Mouse (Mus musculus) central nervous system, embryonic 14 days (tissue): ENCODE measurements around the gene Ap4e1. TPM values are rescaled to one million over a fixed set of nuclear protein-coding genes. Genes with fewer than 3 reads are reported as not detected.

Source experiments
- polyA plus RNA-seq: library from polyadenylated mRNA; depleted of rRNA; stranded (reverse); fragments of >200 nt; gene quantifications from 2 replicates; pipeline ENCODE4 v1.2.3, GENCODE M21; 2012; rRNA removed

Ap4e1 gene
- polyA plus RNA-seq: 12.1 and 12.3 TPM in 2 replicates

DNA sequence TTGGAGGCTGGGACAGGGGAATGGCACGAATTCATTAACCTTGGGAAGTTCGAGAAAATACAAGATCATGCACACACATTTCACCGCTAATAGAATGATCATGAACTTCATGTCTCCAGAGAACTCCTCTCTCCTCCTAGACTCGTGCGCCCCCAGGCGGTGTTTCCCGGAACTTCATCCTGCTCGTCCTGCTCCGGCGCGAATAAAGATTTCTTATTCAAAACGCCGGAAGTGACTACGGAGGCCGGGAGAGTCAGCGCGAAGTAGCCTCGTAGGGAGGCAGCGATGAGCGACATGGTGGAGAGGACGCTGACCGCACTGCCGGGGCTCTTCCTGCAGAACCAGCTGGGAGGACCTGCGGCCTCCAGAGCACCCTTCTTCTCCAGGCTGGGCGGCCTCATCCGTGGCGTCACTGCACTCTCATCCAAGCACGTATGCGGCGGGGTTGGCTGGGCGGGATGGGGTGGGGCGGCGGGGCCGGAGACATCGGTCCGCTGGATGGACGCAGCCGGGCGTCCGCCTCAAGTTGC, at the start of gene Ap4e1:
Gene Ap4e1 (plus strand): TSS at position 249 of the 530 bp plus-strand sequence.

DNA sequence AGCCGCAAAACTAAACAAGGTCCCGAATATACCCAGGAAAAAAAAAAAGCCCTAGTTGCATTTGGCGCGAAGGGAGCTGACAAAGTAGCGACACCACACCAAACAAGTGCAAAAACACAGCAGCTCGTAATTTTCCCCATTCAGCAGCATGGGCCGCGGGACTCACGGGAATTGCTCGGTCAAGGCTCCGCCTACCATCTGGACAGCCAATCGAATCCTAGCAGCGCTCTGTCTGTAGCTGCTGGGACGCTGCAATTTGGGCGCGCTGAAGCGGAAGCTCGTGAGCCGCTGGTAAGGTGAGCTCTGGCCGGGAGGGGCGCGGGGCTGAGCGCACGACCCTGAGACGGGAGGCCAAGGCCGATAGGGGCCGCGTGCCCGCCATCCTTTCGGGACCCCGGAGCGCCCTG, 61.9 kb downstream of the Ap4e1 start, which contains the start of gene Blvra:
Gene Blvra (plus strand): TSS at position 231 of the 407 bp plus-strand sequence.

Other genes starting within 250 kb of the Ap4e1 start
- 0.98 and 1.0 TPM in 2 replicates for gene Usp50, start 225.2 kb upstream of the Ap4e1 start, polyA plus RNA-seq
- gene Trpm7, start 132.5 kb upstream of the Ap4e1 start, polyA plus RNA-seq: 38.7 and 39.0 TPM in 2 replicates
- gene Sppl2a, start 75.5 kb upstream of the Ap4e1 start, polyA plus RNA-seq: 24.6 and 27.2 TPM in 2 replicates
- 16.2 and 19.8 TPM in 2 replicates for gene Blvra, start 61.9 kb downstream of the Ap4e1 start, polyA plus RNA-seq
- 32.8 and 42.3 TPM in 2 replicates for gene Ncaph, start 125.2 kb downstream of the Ap4e1 start, polyA plus RNA-seq
- gene Itpripl1, start 134.7 kb downstream of the Ap4e1 start, polyA plus RNA-seq: 5.9 and 6.1 TPM in 2 replicates
- 2.2 and 2.4 TPM in 2 replicates for gene 1810024B03Rik, start 199.6 kb downstream of the Ap4e1 start, polyA plus RNA-seq
- 80.7 and 83.4 TPM in 2 replicates for gene Snrnp200, start 199.7 kb downstream of the Ap4e1 start, polyA plus RNA-seq
- 72.2 and 75.8 TPM in 2 replicates for gene Ciao1, start 239.1 kb downstream of the Ap4e1 start, polyA plus RNA-seq
- gene Tmem127, start 239.2 kb downstream of the Ap4e1 start, polyA plus RNA-seq: 42.7 and 43.3 TPM in 2 replicates